Mouse (Mus musculus): ENCODE data around the gene Rnf157. TPM values are rescaled to one million over a fixed set of nuclear protein-coding genes. Genes with fewer than 3 reads are reported as not detected.
"Not testable (repeated sequence)": the region's sequence is repeated elsewhere in the genome, so short reads cannot be mapped to it uniquely, and the experiment has no call there.

Rnf157 gene
- polyA plus RNA-seq, 1 experiment from 2014 or later: 4.9 TPM

DNA sequence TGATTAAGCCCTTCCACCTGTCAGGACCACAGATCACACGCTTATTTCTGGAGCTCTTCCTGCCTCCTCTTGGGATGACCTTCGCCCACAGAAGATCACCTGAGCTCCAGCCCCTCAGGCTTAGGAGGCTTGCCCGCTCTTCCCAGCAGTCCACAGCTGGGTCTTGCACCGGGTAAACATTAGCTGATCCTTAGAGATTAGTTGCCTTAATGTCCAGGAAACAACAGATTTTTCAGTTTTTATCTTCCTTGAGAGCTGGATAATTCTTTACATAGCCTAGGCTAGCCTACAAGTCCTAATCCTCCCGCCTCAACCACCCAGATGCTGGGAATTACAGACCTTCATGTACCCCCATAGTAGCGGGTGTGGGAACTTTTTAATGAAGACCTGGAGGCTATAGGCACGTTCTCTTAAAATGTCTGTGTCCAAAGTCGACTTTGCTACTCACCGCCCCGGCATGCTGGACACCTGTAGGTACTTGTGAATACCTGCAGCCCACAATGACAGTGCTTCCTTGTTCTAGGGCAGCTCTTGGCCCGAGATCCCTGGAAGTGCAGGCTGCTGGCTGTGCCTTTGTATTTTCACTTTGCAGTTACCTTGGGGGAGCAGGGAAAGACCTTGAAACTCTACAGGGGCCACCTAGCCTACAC, 18.7 kb upstream of the Rnf157 start:
- H3K27me3 ChIP-seq (replicated peaks; ENCODE audit: control insufficient read depth, insufficient read depth, low read length): no peaks in the 10 kb centered on the region
- peaks cover 9% of the 10 kb centered on the region for H3K4me1 ChIP-seq (replicated peaks; ENCODE audit: control insufficient read depth, insufficient read depth, low read length)
- H3K4me2 ChIP-seq (replicated peaks; ENCODE audit: low read depth): peak overlapping the region; percentile 44
- no peak for TF ChIP-seq CTCF (IDR thresholded peaks at IDR 0.05; ENCODE audit: low read depth)
- no peaks in the 10 kb centered on the region for H3K9me3 ChIP-seq (ENCODE audit: control insufficient read depth)
- peak; percentile 48 for ATAC-seq
- no peaks in the 10 kb centered on the region for H3K36me3 ChIP-seq (ENCODE audit: control insufficient read depth, insufficient read depth)
- H3K27ac ChIP-seq (ENCODE audit: low read depth, low read length): peak overlapping the region; percentile 96
- WGBS: 21% methylated on average over 11 of the region's 11 CpGs
- peak overlapping the region; percentile 42 for H3K9ac ChIP-seq (ENCODE audit: low read depth, low read length)
- H3K4me3 ChIP-seq (ENCODE audit: low read depth, low read length): 0 out of 2 replicates have a peak overlapping the region, but pooled peaks have one; percentile 2

DNA sequence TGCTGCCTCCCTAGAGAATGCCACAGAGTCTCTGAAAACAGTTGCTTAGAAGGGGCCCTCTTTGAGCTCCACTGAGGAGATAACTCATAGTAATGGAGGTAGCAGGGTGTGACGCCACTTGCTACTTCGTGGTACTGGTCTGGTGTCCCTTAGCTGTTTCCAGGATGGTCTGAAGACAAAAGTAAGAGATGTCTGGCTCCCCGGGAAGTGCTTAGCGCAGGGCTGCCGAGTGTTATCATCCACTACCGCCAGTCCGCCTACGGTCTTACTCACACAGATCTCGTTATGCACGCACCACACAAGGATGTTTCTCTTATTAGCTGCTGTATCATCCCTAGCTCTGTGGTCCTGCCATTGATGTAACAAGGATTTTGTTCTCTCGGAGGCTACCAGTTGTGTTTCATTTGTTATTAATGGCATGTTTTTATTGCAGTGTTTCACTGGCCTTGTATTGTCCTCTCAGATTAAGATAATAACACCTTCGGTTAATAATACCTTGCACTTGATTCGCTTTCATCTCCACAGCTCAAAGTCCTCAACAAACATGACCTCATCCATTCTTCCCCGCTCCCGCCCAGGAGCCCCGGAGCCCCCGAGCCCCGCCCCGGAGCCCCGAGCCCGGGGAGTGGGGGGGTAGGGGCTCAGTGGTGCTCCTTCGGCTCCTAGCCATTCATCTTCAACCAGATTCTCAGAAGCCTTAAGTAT, 18.0 kb upstream of the Rnf157 start:
- no peaks in the 10 kb centered on the region for H3K36me3 ChIP-seq (ENCODE audit: control insufficient read depth, insufficient read depth)
- WGBS: 16% methylated on average over 22 of the region's 22 CpGs
- peak overlapping the region; percentile 44 for H3K4me2 ChIP-seq (replicated peaks; ENCODE audit: low read depth)
- peak overlapping the region; percentile 96 for H3K27ac ChIP-seq (ENCODE audit: low read depth, low read length)
- no peak for TF ChIP-seq CTCF (IDR thresholded peaks at IDR 0.05; ENCODE audit: low read depth)
- no peaks in the 10 kb centered on the region for H3K27me3 ChIP-seq (replicated peaks; ENCODE audit: control insufficient read depth, insufficient read depth, low read length)
- 0 out of 2 replicates have a peak overlapping the region, but pooled peaks have one; percentile 2 for H3K4me3 ChIP-seq (ENCODE audit: low read depth, low read length)
- no peaks in the 10 kb centered on the region for H3K9me3 ChIP-seq (ENCODE audit: control insufficient read depth)
- peak; percentile 14 for ATAC-seq
- H3K9ac ChIP-seq (ENCODE audit: low read depth, low read length): peak overlapping the region; percentile 42
- H3K4me1 ChIP-seq (replicated peaks; ENCODE audit: control insufficient read depth, insufficient read depth, low read length): peaks cover 2% of the 10 kb centered on the region

DNA sequence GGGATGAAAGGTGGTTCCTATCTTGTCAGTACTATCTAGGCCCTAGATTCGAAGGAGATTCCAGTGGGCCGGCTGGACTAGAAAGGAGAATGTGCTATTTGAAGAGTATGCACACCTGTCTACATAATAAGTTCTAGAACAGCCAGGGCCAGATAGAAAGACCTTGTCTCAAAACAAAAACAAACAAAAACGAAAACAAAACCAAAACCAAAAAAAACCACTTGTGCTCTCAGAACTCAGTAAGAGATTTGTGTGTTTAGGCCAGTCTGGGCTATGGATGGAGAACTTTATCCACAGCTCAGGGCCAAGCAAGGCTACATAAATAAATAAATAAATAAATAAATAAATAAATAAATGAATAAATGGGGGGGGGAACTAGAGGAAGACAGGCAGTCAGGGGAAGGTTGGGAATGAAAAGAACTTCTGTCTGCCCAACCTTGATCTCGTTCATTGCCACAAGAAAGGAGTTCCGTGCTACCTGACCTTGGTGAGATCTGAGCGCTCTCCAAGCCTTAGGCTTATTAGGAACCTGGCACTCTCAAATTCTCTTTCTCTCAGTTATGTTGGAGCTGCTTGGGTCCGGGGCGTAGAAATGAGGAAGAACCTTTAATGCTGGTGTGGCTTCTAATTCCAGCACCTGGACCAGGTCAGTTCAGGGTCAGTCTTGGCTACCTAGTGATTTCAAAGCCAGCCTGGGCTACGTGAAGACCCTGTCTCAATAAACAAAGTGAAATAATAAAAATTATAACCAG, 17.2 kb upstream of the Rnf157 start:
- peak overlapping the region; percentile 96 for H3K27ac ChIP-seq (ENCODE audit: low read depth, low read length)

DNA sequence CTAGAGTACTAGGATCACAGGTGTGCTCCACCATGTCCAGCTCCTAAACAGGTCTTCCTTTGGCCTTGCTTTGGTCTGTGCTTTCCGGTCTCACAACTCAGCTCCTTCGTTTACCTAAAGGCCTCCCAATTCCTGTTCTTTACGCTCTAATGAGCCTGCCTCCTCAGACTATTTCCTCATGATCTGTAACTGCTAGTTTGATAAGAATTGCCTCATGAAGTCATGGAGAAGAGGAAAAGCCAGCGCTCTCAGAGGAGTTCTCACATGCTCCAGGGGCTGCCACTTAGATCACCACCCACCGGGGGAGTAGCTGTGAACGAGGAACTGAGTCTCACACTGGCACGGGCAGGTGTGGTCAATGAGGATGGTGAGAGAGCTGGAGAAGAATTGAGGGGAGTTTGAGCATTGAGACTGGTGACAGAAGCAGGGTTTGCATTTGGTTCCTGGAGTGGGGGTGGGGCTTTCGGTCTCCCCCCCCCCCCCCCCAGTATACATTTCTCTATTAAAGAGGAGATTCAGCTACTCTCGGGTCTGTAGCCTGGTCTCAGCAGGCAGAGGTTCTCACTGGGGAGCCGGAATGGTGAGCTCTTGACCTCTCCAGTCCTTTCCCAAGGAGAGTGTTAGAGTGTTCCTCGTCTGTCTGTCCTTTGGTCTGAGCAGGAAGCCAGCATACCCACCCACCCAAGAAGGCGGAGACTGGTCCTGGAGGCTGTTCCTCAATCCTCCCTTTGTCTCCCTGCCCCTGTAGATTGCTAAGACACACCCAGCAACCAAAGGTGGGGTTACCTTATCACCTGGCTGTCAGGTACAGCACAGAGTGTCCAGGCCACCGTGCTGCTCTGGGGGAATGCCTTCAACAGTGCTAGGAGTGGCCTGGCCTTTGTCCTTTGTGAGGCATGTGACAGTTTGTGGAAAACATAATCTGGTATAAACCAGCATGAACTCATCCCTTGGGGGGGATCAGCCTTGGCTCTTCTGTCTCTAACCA, 16.3 kb upstream of the Rnf157 start:
- Histone ChIP-seq H3K36me3 (ENCODE audit: control insufficient read depth, insufficient read depth) (no peaks in the 10 kb centered on the region), H3K27me3 (replicated peaks; ENCODE audit: control insufficient read depth, insufficient read depth, low read length) (no peaks in the 10 kb centered on the region), H3K4me3 (ENCODE audit: low read depth, low read length) (no peak overlapping the region), H3K27ac (ENCODE audit: low read depth, low read length) (peak overlapping the region; percentile 96), H3K4me2 (replicated peaks; ENCODE audit: low read depth) (peak overlapping the region; percentile 22), H3K9me3 (ENCODE audit: control insufficient read depth) (no peaks in the 10 kb centered on the region), H3K9ac (ENCODE audit: low read depth, low read length) (peak overlapping the region; percentile 45; the same call in 1 of the 2 replicates), H3K4me1 (replicated peaks; ENCODE audit: control insufficient read depth, insufficient read depth, low read length) (peaks cover 5% of the 10 kb centered on the region; the same call in 1 of the 2 replicates)
- no peak for TF ChIP-seq CTCF (IDR thresholded peaks at IDR 0.05; ENCODE audit: low read depth)
- ATAC-seq: peak; percentile 81
- 18% methylated on average over 13 of the region's 13 CpGs for WGBS

More for the DNA sequence above, 17.2 kb upstream of the Rnf157 start:
- Histone ChIP-seq H3K9ac (ENCODE audit: low read depth, low read length) (no peak overlapping the region), H3K4me2 (replicated peaks; ENCODE audit: low read depth) (peak overlapping the region; percentile 44; the same call in 1 of the 2 replicates), H3K4me3 (ENCODE audit: low read depth, low read length) (no peak overlapping the region), H3K9me3 (ENCODE audit: control insufficient read depth) (no peaks in the 10 kb centered on the region), H3K36me3 (ENCODE audit: control insufficient read depth, insufficient read depth) (no peaks in the 10 kb centered on the region), H3K4me1 (replicated peaks; ENCODE audit: control insufficient read depth, insufficient read depth, low read length) (peaks cover 2% of the 10 kb centered on the region; the same call in 1 of the 2 replicates), H3K27me3 (replicated peaks; ENCODE audit: control insufficient read depth, insufficient read depth, low read length) (no peaks in the 10 kb centered on the region)
- TF ChIP-seq CTCF (IDR thresholded peaks at IDR 0.05; ENCODE audit: low read depth): no peak
- ATAC-seq: no peak
- 44% methylated on average over 9 of the region's 9 CpGs for WGBS

DNA sequence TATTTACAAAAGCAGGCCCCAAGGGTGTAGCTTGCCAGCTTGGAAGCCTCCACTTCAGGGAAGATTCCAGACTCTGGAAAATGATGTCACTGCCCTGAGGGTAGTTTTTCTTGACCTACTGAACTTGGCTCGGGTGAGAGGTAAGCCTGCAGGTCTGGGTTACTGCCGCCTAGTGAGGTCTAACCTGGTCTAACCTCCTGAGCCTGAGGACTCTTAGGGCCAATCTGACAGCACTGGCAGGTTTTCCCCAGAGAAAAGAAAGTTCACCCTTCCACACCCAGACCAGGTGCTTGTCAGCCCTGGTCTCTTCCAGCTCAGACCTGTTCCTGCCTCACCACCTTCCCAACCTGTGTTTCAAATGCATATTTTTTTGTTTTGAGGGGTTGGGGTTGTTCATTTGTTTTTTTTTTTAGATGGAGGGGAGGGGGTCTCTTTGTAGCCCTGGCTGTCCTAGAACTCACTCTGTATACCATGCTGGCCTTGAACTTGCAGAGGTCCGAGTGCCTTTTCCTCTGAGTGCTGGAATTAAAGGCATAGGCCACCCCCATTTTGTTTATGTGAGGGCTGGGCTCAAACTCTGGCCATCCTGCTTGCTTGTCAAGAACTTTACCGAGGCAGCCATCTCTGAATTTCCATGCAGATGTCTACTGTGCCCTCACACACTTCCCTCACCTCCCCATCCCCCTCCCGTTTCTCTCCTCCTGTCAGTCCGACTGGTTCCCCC, 14.2 kb upstream of the Rnf157 start:
- H3K27me3 ChIP-seq (replicated peaks; ENCODE audit: control insufficient read depth, insufficient read depth, low read length): no peaks in the 10 kb centered on the region
- H3K36me3 ChIP-seq (ENCODE audit: control insufficient read depth, insufficient read depth): no peaks in the 10 kb centered on the region
- no peak overlapping the region for H3K4me3 ChIP-seq (ENCODE audit: low read depth, low read length)
- ATAC-seq: no peak
- H3K9ac ChIP-seq (ENCODE audit: low read depth, low read length): no peak overlapping the region
- H3K9me3 ChIP-seq (ENCODE audit: control insufficient read depth): no peaks in the 10 kb centered on the region
- no peak for TF ChIP-seq CTCF (IDR thresholded peaks at IDR 0.05; ENCODE audit: low read depth)
- peaks cover 5% of the 10 kb centered on the region; the same call in 1 of the 2 replicates for H3K4me1 ChIP-seq (replicated peaks; ENCODE audit: control insufficient read depth, insufficient read depth, low read length)
- H3K4me2 ChIP-seq (replicated peaks; ENCODE audit: low read depth): no peak overlapping the region
- H3K27ac ChIP-seq (ENCODE audit: low read depth, low read length): peak overlapping the region; percentile 96; the same call in 1 of the 2 replicates
- WGBS: 74% methylated on average over 6 of the region's 6 CpGs

DNA sequence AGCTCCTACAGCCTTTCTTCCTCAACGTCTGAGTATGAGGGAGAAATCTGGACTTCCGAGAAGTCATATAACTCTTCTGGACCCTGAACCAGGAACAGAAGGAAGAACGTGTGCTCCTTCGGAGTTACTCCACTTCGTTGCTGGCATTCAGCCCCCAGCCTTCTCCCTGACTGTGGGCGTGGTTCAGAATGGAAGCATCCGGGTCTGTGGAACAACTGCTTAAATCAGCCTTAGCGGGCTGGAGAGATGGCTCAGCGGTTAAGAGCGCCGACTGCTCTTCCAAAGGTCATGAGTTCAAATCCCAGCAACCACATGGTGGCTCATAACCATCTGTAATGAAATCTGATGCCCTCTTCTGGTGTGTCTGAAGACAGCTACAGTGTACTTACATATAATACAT, 13.5 kb upstream of the Rnf157 start:
- 48% methylated on average over 11 of the region's 11 CpGs for WGBS
- not testable (repeated sequence) for H3K4me3 ChIP-seq (ENCODE audit: low read depth, low read length); H3K36me3 ChIP-seq (ENCODE audit: control insufficient read depth, insufficient read depth); H3K27me3 ChIP-seq (replicated peaks; ENCODE audit: control insufficient read depth, insufficient read depth, low read length); H3K4me1 ChIP-seq (replicated peaks; ENCODE audit: control insufficient read depth, insufficient read depth, low read length); H3K4me2 ChIP-seq (replicated peaks; ENCODE audit: low read depth); H3K9ac ChIP-seq (ENCODE audit: low read depth, low read length); H3K27ac ChIP-seq (ENCODE audit: low read depth, low read length); H3K9me3 ChIP-seq (ENCODE audit: control insufficient read depth)
- 0 out of 2 replicates have a peak, but pooled peaks have one; percentile 5 for ATAC-seq
